Mouse (Mus musculus) midbrain, embryonic 14.5 days (tissue): ENCODE data around the gene Spock1. TPM values are rescaled to one million over a fixed set of nuclear protein-coding genes. Genes with fewer than 3 reads are reported as not detected.

Experiments
- ATAC-seq: fragments of 200-750 bp; cut with Nextera tagmentation; 2 replicates; pipeline ENCODE4 v1.8.0; 2017; ENCODE audit warnings: moderate number of reproducible peaks, moderate library complexity; ENCODE audit not compliant: low FRiP score, low TSS enrichment
- DNase-seq: peaks from one replicate; pipeline ENCODE4 v3.0.0-alpha.2; 2015
- H3K27ac ChIP-seq: fragments of 300-500 bp; sonication (generic); replicated peaks from 2 replicates; pipeline ENCODE4 v1.5.1; 2014; ENCODE audit warnings: mild to moderate bottlenecking, low read depth, low read length, moderate library complexity
- H3K27me3 ChIP-seq: fragments of 300-500 bp; sonication (generic); 2 replicates; pipeline ENCODE4 v1.6.1; 2014; ENCODE audit warnings: low read length, control low read depth, mixed read lengths; ENCODE audit not compliant: control insufficient read depth, insufficient read depth
- H3K36me3 ChIP-seq: fragments of 300-500 bp; sonication (generic); 2 replicates; pipeline ENCODE4 v1.6.1; 2014; ENCODE audit warnings: low read length, control low read depth; ENCODE audit not compliant: control insufficient read depth, insufficient read depth
- H3K4me1 ChIP-seq: fragments of 300-500 bp; sonication (generic); 2 replicates; pipeline ENCODE4 v1.6.1; 2014; ENCODE audit warnings: mild to moderate bottlenecking, antibody characterized with exemption, low read length, control low read depth; ENCODE audit not compliant: control insufficient read depth, insufficient read depth
- H3K4me2 ChIP-seq: fragments of 300-500 bp; sonication (generic); 2 replicates; pipeline ENCODE4 v1.6.1; 2014; ENCODE audit warnings: mild to moderate bottlenecking, low read length, moderate library complexity
- H3K4me3 ChIP-seq: fragments of 300-500 bp; sonication (generic); replicated peaks from 2 replicates; pipeline ENCODE4 v1.5.1; 2014; ENCODE audit warnings: low read depth, low read length
- H3K9ac ChIP-seq: fragments of 300-500 bp; sonication (generic); replicated peaks from 2 replicates; pipeline ENCODE4 v1.6.1; 2014; ENCODE audit warnings: mild to moderate bottlenecking, low read length, moderate library complexity
- H3K9me3 ChIP-seq: fragments of 300-500 bp; sonication (generic); 2 replicates; pipeline ENCODE4 v1.6.1; 2016; ENCODE audit warnings: low read length, control low read depth, mixed read lengths; ENCODE audit not compliant: control insufficient read depth
- WGBS: fragments of 180-500 bp; shearing (Covaris S2); extraction: QIAGEN DNeasy Blood & Tissue Kit; methylation state at CpG from one replicate; pipeline ENCODE4 v1.1.7; 2014; 5-methylcytosine and 5-hydroxymethylcytosine counted together
- polyA plus RNA-seq: library from polyadenylated mRNA; unstranded; fragments of >200 nt; fragmentation: Nextera tagmentation; extraction: Ambion mirVana; gene quantifications from 2 replicates; pipeline ENCODE4 v1.2.1, GENCODE M21; 2014

Gene Spock1
- polyA plus RNA-seq, 1 experiment from 2014 or later, result 73.1 TPM

DNA sequence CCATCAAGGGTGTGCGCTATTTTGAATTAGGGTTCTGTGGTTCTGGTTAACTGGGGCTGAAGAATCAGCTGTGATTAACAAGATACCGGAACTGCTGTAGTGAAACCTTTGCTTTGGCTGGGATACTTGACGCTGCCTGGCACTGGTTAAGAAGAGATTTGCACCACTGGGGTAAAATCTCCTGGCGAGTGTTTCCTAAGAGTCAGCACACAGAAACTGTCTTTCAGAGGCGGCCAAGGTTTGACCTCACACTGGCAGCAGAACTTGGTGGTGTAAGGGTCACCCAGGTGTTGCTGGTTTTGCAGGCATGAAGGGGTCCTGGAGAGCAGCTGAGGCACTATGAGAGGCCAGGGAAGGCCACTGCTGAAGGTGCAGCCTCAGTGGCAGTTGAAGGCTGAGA, 489.4 kb downstream of the Spock1 start:
- Histone ChIP-seq H3K36me3 (no peaks in the 10 kb centered on the region), H3K4me3 (no peak overlapping the region), H3K4me1 (no peaks in the 10 kb centered on the region), H3K27me3 (no peaks in the 10 kb centered on the region), H3K27ac (no peak overlapping the region), H3K9me3 (no peaks in the 10 kb centered on the region), H3K4me2 (no peak overlapping the region), H3K9ac (no peak overlapping the region)
- ATAC-seq (no peak), DNase-seq (no peak)
- 89% methylated on average over 5 of the region's 5 CpGs for WGBS

GRCm38 (mm10) chr13:57414716-57415115, 493.4 kb downstream of the Spock1 start:
- Histone ChIP-seq H3K27me3 (no peaks in the 10 kb centered on the region), H3K9ac (no peak overlapping the region), H3K4me2 (no peak overlapping the region), H3K27ac (no peak overlapping the region), H3K4me1 (no peaks in the 10 kb centered on the region), H3K9me3 (no peaks in the 10 kb centered on the region), H3K36me3 (no peaks in the 10 kb centered on the region), H3K4me3 (no peak overlapping the region)
- 95% methylated on average over 1 of the region's 1 CpGs for WGBS
- ATAC-seq (no peak), DNase-seq (no peak)

DNA sequence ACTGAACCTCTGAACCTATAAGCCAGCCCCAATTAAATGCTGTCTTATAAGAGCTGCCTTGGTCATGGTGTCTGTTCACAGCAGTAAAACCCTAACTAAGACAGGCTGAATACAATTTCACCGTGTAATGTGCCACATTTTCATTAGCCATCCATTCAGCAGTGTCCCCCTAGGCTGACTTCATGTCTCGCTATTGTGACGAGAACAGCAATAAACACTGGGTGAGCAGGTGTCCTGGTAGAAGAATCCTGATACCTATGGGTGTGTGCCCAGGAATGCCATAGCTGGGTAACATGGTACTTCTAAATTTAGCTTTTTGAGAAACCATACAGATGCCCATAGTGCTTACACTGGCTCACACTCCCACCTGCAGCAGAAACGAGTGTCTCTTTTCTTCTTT, 500.5 kb downstream of the Spock1 start:
- Histone ChIP-seq H3K4me3 (no peak overlapping the region), H3K9ac (no peak overlapping the region), H3K27me3 (no peaks in the 10 kb centered on the region), H3K9me3 (no peaks in the 10 kb centered on the region), H3K4me1 (no peaks in the 10 kb centered on the region), H3K36me3 (no peaks in the 10 kb centered on the region), H3K4me2 (no peak overlapping the region), H3K27ac (no peak overlapping the region)
- ATAC-seq (no peak), DNase-seq (no peak)
- 79% methylated on average over 4 of the region's 4 CpGs for WGBS

GRCm38 (mm10) chr13:57402386-57402785, 505.7 kb downstream of the Spock1 start:
- no peak for ATAC-seq
- H3K4me3 ChIP-seq, result no peak overlapping the region
- no peaks in the 10 kb centered on the region for H3K27me3 ChIP-seq
- no peak overlapping the region for H3K27ac ChIP-seq
- H3K9ac ChIP-seq, result no peak overlapping the region
- H3K4me2 ChIP-seq, result no peak overlapping the region
- no peak for DNase-seq
- H3K9me3 ChIP-seq, result no peaks in the 10 kb centered on the region
- WGBS, result 87% methylated on average over 7 of the region's 7 CpGs
- H3K4me1 ChIP-seq, result no peaks in the 10 kb centered on the region
- H3K36me3 ChIP-seq, result no peaks in the 10 kb centered on the region

GRCm38 (mm10) chr13:57372141-57372700, 535.9 kb downstream of the Spock1 start:
- H3K4me2 ChIP-seq, result no peak overlapping the region
- H3K36me3 ChIP-seq, result no peaks in the 10 kb centered on the region
- H3K9me3 ChIP-seq, result no peaks in the 10 kb centered on the region
- WGBS, result 93% methylated on average over 14 of the region's 14 CpGs
- DNase-seq, result no peak
- H3K27ac ChIP-seq, result no peak overlapping the region
- H3K27me3 ChIP-seq, result no peaks in the 10 kb centered on the region
- H3K9ac ChIP-seq, result no peak overlapping the region
- ATAC-seq, result no peak
- no peaks in the 10 kb centered on the region for H3K4me1 ChIP-seq
- no peak overlapping the region for H3K4me3 ChIP-seq

Other genes starting within 250 kb of the Spock1 start
- 10.0 and 10.1 TPM in 2 replicates for gene Klhl3, start 205.3 kb upstream of the Spock1 start, polyA plus RNA-seq
- gene Hnrnpa0, start 220.2 kb upstream of the Spock1 start, polyA plus RNA-seq, result 72.5 and 93.5 TPM in 2 replicates
- gene Idnk, start 249.3 kb upstream of the Spock1 start, polyA plus RNA-seq, result 59.7 TPM in 2 replicates